Mouse (Mus musculus) ovary, postnatal 10 days (tissue): ENCODE measurements around the gene Olfr305.
"Not testable (repeated sequence)": the region's sequence is repeated elsewhere in the genome, so short reads cannot be mapped to it uniquely, and the experiment has no call there.

Experiments used
- DNase-seq: peaks from one replicate; pipeline ENCODE4 v3.0.0; 2022; ENCODE audit warnings: low spot score

The Olfr305 gene

GRCm38 (mm10) chr7:86366828-86367227 is at the start of gene Olfr305:
Gene Olfr305, minus strand, starts transcription at chr7:86366928.
- DNase-seq = no peak

GRCm38 (mm10) chr7:86403546-86403945 is 36.8 kb upstream of the Olfr305 start, which contains the start of gene Olfr301:
Gene Olfr301, plus strand, starts transcription at chr7:86403846.
- no peak for DNase-seq

DNA sequence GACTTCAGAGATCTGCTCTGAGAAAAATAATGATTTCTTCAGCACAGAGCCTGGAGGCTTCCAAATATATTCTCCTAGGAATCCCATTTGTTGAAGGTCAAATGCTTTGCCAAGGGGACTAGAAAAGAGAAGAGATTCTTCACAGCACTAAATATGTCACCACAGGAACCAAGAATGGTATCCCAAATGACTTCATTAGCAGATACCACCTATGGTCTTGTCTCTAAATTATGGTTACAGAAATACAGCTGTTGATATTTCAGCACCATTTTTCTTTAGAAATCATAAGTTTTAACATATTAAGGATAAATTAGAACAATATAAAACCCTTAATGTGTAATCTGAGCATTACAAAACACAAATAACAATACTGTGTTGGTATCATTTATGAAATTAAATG is 31.0 kb upstream of the Olfr305 start, which contains the start of gene Olfr303:
Olfr303 (minus strand) TSS at position 101 of the 400 bp plus-strand sequence.
- DNase-seq = no peak

DNA sequence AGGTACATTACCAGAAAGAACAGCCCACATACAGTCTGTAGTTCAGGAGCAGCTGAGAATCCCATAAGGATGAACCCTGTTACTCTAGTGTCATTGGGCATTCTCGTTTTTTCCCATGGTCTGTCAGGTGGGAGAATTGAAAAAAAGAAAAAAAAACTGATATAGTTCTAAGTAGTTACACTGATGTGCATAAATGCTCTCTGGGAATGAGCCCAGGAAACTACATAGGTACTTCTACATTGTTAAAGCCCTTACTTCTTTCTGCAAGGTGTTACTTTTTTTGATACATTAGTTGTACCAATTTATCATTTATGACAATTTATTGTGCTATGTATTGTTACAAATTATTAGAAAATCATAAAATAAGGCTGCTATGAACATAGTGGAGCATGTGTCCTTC is 19.8 kb upstream of the Olfr305 start, which contains the start of gene Olfr304:
Olfr304 (minus strand) TSS at position 101 of the 400 bp plus-strand sequence.
- DNase-seq = no peak

DNA sequence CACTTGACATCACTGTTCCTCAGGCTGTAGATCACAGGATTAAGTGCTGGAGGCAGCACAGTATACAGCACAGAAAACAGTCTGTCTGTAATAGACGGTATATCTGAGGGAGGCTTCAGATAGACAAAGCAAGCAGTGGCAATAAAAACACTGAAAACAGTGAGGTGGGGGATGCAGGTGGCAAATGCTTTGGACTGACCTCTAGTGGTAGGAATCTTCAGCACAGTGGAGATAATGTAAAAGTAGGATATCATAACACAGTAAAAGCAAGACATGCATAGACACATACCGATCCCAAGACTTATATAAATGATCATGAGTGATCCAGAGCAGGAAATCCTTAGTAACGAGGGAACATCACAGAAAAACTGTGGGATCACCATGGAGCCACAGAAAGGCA is 19.0 kb upstream of the Olfr305 start:
- no peak for DNase-seq

- DNase-seq = not testable (repeated sequence)
Observed at GRCm38 (mm10) chr7:86346296-86346695, 20.4 kb downstream of the Olfr305 start.

GRCm38 (mm10) chr7:86344253-86344652 is 22.5 kb downstream of the Olfr305 start:
- DNase-seq = no peak

GRCm38 (mm10) chr7:86342881-86343565 is 23.7 kb downstream of the Olfr305 start:
- DNase-seq = no peak

DNA sequence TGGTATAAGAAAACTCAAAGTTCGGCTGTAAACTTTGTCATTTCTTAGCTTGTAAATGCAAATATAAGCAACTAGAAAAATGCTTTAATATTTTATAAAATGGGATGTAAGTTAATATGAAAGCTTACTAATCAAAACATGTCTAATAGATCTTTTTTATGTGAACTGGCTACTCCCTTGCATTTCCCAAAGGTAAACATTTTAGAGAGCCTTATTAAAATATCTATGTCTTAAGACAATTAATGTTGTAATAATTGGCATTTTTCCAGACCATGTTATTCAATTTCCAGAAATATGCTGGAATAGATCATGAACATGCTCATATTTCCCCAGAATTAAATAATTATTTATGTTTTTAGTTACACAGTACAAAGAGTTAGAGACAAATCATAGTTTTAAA is 29.2 kb downstream of the Olfr305 start, which contains the start of gene Olfr307:
Olfr307 (minus strand) TSS at position 101 of the 400 bp plus-strand sequence.
- DNase-seq = no peak

DNA sequence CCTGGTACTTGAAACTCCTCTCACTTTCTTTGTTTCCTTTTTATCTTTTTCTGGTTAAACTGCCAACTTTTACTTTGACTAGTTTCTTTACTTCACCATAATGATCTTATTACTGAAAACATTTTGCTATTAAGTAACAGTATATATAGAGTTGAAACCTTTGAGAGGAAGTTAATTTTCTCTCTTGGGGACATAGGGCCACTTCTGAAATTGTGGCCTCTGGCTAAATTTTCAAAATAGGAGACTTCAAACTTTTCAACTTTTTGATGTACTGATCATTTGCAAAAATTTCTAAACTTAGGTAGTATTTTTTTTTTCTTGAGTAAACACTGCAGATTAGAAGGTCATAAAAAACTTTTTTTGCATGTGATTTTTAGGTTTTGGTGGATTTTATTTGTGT is 41.2 kb downstream of the Olfr305 start, which contains the start of gene Olfr308:
Olfr308 (minus strand) TSS at position 101 of the 400 bp plus-strand sequence.
- DNase-seq = no peak

DNA sequence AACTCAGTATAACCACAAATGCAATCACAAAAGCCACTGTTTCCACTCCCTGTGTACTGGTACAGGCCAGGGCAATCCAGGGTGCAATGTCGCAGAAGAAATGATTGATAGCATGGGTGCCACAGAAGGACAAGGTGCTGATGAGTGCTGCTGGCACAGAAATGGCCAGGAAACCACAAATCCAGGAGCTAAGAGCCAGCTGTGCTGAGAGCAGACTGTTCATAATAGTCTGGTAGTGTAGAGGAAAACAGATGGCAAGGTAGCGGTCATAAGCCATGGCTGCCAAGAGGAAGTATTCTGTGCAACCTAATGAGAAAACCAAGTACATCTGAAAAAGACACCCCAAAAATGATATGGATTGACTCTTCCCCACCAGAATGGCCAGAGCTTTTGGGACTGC is 45.4 kb downstream of the Olfr305 start:
- no peak for DNase-seq

- no peak for DNase-seq
Observed at GRCm38 (mm10) chr7:86313608-86314007, 53.1 kb downstream of the Olfr305 start, which contains the start of gene Olfr309. Gene Olfr309, minus strand, starts transcription at chr7:86313708.
